Mouse (Mus musculus) spleen, postnatal 10 days (tissue): Measurements from ENCODE around the gene Zfp462.

Experiments used
- DNase-seq, 2 experiments: peaks; one replicate each; pipeline ENCODE4 v3.0.0; 2021 to 2022; ENCODE audit warnings: low spot score in 2 of 2

The Zfp462 gene

GRCm38 (mm10) chr4:54996064-54996463 is 51.2 kb downstream of the Zfp462 start:
- no peak for DNase-seq

GRCm38 (mm10) chr4:54998146-54998841 is 53.4 kb downstream of the Zfp462 start:
- DNase-seq = no peak

GRCm38 (mm10) chr4:54999556-54999955 is 54.7 kb downstream of the Zfp462 start:
- no peak for DNase-seq

- no peak for DNase-seq
These were observed 56.5 kb downstream of the Zfp462 start for GRCm38 (mm10) chr4:55001386-55001785.

GRCm38 (mm10) chr4:55003128-55003527 is 58.3 kb downstream of the Zfp462 start:
- DNase-seq = no peak

GRCm38 (mm10) chr4:55005066-55005465 is 60.2 kb downstream of the Zfp462 start:
- DNase-seq = no peak

GRCm38 (mm10) chr4:55005521-55005969 is 60.7 kb downstream of the Zfp462 start:
- no peak for DNase-seq

GRCm38 (mm10) chr4:55006024-55006423 is 61.2 kb downstream of the Zfp462 start:
- no peak for DNase-seq

- no peak for DNase-seq
These were observed 63.8 kb downstream of the Zfp462 start for GRCm38 (mm10) chr4:55008616-55009015.

GRCm38 (mm10) chr4:55011391-55011790 is 66.5 kb downstream of the Zfp462 start:
- no peak for DNase-seq

GRCm38 (mm10) chr4:55013563-55014248 is 68.9 kb downstream of the Zfp462 start:
- DNase-seq = no peak

GRCm38 (mm10) chr4:55014731-55015463 is 70.0 kb downstream of the Zfp462 start:
- DNase-seq = no peak

GRCm38 (mm10) chr4:55015517-55015916 is 70.7 kb downstream of the Zfp462 start:
- no peak for DNase-seq

- no peak for DNase-seq
These were observed 81.3 kb downstream of the Zfp462 start for GRCm38 (mm10) chr4:55026109-55026646.

- no peak for DNase-seq
These were observed 85.6 kb downstream of the Zfp462 start for GRCm38 (mm10) chr4:55030401-55030800.

GRCm38 (mm10) chr4:55032317-55032930 is 87.6 kb downstream of the Zfp462 start:
- DNase-seq = no peak

- DNase-seq = no peak
These were observed 88.6 kb downstream of the Zfp462 start for GRCm38 (mm10) chr4:55033452-55033851.

- no peak for DNase-seq
These were observed 93.3 kb downstream of the Zfp462 start for GRCm38 (mm10) chr4:55038139-55038538.

GRCm38 (mm10) chr4:55040258-55040964 is 95.6 kb downstream of the Zfp462 start:
- DNase-seq = no peak

- DNase-seq = no peak
These were observed 96.4 kb downstream of the Zfp462 start for GRCm38 (mm10) chr4:55041106-55041730.

- DNase-seq = no peak
These were observed 97.7 kb downstream of the Zfp462 start for GRCm38 (mm10) chr4:55042573-55042972.
